Mouse (Mus musculus): ENCODE data around the gene Cd164l2.

Cd164l2 gene

DNA sequence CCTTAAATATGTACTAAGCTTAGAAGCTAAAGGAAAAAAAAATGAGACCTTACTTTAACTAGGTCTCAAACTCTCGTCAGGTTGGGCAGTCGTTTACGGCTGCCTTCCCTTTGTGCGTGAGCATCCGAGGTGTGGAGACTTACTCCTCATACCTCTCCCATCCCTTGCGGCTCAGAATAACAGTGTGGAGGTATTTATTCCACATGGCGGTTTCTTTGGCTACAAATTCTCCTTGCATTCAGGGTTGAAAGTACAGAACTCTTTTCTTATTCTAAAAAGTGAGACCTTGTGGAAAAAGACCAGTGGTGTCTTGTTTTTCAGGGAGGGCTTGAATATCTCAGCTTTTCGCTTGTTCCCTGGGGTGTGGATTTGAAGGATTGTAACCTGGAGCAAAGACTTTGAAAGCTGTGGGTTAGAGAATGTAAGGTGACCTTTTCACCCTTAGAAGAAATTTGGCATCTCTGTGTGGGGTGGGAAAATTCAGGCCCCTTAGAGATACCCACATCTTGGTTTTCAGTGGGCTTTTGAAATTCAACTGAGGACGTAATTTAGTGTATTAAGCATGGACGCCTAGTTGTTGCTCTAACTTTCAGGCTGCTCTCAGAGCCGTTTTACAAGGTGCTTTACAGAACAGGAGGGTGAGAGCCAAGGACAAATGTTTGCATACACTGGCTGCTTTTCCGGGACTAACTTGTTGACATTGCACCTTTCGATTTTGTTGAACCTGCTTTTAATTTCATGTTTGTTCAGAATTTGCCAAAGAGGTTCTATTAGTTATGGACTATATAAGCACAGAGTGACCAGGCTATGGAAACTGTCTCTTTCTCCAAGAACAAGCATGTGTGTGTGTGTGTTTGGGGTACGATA, 27.7 kb upstream of the Cd164l2 start:
- TF ChIP-seq GATA4 (IDR thresholded peaks at IDR 0.05; ENCODE audit: insufficient replicate concordance, low read length): no peak

DNA sequence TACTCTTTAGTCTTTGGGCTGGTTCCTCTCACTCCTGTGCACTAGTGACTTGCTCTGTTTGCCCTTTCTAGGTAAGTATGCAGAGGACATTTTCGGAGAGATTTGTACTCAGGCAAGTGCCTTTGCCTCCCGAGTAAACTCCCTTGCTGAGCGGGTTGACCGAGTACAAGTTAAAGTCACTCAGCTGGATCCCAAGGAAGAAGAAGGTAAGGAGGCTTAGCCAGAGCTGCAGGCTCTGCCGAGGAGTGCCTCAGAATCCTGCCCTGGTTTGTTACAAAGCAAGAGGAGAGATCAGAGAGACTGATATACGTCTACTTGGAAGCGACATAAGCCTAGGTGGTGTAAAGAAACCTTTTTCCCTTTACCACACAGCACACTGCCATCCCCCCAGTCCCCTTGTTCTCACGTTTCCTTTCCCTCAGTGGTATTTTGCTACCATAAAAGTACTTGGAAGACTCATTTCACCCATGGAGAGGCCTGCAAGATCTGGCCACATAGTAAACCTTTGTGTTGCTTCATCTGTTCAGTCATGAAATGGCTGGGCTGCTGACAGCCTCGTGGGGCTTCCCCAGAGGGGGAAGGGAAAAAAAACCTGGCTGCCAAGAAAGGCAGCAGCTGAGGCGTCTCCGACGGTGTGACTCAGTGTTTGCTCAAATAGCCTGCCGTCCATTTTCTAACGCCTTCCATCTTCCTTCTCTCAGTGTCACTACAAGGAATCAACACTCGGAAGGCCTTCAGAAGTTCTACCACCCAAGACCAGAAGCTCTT, 26.8 kb upstream of the Cd164l2 start:
- no peak for TF ChIP-seq GATA4 (IDR thresholded peaks at IDR 0.05; ENCODE audit: insufficient replicate concordance, low read length)

DNA sequence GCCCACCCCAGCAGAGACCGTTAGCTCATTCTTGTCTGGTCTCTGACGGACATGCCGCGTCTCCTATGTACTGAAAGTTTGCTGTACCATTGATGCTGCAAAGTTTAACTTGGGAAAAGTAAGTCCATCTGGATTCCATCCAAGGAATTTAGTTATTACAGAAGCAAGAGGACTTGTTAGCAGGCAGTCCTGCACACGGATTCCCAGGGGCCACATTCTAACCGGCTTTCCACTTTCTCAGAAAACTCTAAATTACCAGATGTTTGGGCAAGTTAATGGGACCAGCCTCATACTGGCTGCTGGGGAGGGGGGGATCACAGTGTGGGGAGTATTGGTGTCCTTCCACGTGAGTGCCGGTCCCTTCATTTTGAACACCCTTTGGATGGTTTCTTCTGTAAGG, 26.0 kb upstream of the Cd164l2 start:
- no peak for TF ChIP-seq GATA4 (IDR thresholded peaks at IDR 0.05; ENCODE audit: insufficient replicate concordance, low read length)

DNA sequence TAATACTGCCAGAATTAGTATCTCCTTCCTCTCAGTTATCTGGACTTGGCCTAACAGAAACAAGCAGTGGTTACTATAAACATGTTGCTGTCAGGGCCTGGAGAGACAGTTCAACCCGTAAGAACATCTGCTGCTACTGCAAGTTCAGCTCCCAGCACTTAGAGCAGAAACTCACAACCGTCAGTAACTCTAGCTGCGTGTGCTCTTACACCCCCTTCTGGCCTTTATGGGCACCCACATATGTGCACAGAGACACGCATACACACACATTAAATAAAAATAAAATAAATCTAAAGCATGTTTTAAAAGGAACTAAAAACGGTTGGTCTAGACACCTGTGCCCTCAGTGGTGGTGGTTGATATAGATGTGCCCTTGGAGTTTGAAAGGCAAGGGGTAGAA, 25.1 kb upstream of the Cd164l2 start:
- no peak for TF ChIP-seq GATA4 (IDR thresholded peaks at IDR 0.05; ENCODE audit: insufficient replicate concordance, low read length)

DNA sequence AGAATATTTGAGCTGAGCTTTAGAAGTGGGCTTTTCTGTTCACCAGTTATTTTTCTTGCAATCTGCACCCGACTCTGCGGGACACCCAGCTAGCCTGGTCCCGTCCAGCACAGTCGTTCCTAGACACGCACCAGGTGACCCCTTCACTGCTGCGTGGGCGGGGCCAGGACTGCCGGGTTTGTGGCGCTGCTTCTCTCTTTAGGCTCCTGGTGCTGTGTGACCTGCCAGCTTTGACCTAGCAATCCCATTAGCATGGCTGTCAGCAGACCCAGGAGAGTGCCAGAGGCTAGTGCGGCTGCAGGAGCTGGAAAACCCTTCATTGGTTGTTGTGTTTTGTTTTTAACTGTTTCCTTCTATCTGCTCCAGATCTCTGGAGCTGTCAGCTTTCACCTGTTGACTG, 22.5 kb upstream of the Cd164l2 start:
- no peak for TF ChIP-seq GATA4 (IDR thresholded peaks at IDR 0.05; ENCODE audit: insufficient replicate concordance, low read length)

DNA sequence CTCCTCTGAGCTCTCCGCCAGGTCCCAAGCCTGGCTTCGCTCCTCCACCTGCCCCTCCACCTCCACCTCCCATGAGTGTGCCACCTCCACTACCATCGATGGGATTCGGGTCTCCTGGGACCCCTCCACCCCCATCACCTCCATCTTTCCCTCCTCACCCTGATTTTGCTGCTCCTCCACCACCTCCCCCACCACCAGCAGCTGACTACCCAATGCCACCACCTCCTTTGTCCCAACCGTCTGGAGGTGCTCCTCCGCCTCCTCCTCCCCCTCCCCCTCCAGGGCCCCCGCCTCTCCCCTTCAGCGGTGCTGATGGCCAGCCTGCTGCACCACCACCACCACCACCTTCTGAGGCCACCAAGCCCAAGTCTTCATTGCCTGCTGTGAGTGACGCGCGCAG, 17.4 kb upstream of the Cd164l2 start:
- TF ChIP-seq GATA4 (IDR thresholded peaks at IDR 0.05; ENCODE audit: insufficient replicate concordance, low read length): no peak

DNA sequence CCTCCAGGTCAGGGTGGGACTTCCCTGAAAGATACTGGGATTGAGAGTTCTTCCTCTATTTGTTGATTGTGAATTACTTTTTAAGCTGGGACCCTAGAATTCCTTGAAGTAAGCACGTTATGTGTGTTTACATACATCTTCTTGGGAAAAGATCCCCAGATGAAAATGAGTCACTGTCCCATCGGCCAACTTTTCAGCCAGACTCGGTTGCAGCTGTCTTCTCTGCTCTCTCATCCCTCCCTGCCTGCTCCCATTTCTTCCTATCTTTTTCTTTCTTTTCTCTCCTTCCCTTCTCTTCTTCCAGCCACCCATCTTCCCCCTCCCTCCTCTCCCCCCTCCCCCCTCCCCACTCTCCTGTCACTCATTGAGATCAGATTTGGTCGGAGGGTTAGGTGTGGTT, 16.9 kb upstream of the Cd164l2 start:
- TF ChIP-seq GATA4 (IDR thresholded peaks at IDR 0.05; ENCODE audit: insufficient replicate concordance, low read length): no peak

DNA sequence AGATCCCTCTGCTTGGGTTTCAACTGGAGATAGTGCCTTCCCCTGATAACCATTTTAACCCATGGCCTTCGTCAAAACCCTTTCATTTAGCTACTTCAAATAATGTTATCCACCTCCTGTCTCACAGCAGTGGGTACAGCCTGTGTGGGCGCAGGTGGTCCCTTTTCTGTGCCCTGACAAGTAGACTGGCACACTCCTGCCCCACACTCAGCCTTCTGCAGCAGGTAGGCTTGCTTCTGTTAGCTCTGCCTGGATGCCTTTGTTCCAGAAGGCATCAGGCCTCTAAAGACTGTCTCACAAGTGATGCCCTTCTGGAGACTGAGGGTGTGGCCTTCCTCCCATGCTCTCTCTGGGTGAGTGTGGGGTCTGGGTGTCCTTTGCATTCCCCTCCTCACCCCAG, 15.8 kb upstream of the Cd164l2 start:
- no peak for TF ChIP-seq GATA4 (IDR thresholded peaks at IDR 0.05; ENCODE audit: insufficient replicate concordance, low read length)

DNA sequence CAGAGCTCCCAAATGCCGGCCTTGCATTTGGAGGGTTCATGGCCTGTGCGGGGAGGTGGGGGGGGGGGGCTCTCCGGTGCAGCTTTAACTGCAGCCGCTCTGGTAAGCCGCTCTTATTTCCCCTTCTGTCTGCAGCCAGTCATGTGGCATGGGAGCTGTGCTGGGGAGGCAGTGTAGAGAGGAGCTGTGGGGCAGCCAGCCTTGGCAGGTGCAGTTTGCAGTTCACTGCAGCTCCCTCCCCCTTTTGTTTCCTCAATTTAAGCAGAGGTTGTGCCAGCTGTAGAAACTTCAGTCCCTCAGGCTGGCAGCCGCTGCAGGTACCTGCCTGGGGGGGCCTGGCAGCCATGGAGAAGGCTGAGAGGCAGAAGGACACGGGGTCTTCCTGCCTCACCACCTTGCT, 15.1 kb upstream of the Cd164l2 start:
- no peak for TF ChIP-seq GATA4 (IDR thresholded peaks at IDR 0.05; ENCODE audit: insufficient replicate concordance, low read length)

DNA sequence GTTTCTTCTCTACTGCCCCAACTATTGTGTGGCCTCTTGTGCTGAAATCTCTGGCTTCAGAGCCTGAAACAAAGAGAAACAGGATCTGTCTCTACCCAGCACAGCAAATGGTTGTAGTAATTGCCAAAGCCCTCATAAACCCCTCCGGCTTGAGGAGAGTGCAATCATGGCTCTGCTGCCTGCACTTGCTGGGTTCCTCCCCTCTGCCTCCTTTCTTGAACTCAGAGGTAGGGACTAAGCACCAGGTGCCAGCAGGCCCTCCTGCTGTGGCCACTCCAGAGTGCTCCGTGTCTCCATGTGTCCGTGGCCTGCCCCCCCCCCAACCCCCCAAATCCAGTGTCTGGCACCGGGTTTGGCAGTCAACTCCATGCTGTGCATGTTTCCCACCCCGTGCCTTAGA, 14.6 kb upstream of the Cd164l2 start:
- no peak for TF ChIP-seq GATA4 (IDR thresholded peaks at IDR 0.05; ENCODE audit: insufficient replicate concordance, low read length)

DNA sequence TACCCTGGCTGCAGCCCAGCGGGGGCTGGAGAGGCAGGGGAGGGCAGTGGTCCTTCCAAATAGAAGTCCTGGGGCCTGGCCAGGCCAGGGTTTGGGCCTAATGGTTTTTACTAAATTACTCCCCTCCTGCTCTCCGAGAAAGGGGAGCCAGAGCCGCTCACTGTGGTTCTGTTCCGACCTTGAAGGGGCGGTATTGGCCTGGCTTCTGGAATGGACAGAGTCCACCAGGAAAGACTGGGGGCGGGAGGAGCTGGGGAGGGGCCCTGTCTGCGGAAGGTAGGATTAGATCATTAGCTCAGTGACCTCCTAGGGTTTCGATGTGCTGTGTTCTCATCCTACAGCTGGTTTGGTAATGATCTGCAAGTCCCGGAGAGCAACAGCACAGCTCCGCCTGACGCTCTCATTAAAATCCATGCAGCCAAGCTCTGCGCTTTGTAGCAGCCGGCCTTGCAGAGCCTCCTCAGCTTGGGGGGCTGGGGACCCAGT, 14.1 kb upstream of the Cd164l2 start:
- TF ChIP-seq GATA4 (IDR thresholded peaks at IDR 0.05; ENCODE audit: insufficient replicate concordance, low read length): no peak

DNA sequence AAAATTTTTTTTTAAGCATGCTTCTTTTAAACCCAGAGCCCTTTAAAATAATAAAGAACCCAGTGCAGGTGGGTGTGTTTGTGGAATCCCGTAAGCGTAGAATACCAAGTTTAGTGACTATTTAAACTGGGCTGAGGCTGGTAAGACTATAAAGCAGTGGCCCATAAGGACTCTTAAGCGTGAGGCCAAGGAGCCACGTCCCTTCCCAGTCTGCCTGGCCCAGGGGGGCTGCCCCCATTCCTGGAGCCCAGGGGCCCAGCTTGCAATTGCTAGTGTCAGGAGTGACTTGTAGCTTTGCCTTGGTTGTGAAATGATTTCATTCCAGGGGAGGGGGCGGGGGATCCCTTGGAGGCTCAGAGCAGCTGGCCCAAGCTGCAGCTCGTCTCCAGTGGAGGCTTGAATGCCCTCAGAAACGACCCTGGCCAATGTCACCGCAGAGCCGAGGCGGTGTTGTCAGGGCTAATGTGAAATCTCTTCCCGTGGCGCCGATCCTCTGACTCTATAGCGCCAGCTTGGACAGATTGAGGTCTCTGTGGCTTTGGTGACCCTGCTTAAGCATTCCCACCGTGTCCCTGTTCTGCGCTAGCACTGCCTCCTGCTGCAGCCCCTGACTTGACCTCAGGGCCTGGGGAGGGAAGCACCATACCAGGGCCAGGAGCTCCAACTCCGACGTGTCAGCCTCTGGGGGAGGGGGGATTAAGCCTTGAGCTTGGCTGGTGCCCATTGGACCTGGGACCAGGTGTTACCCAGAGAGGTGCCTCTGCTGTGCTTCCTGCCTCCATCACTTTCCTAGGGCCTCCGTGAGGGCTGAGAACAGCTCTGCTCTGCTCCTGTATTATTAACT, 13.4 kb upstream of the Cd164l2 start:
- no peak for TF ChIP-seq GATA4 (IDR thresholded peaks at IDR 0.05; ENCODE audit: insufficient replicate concordance, low read length)

DNA sequence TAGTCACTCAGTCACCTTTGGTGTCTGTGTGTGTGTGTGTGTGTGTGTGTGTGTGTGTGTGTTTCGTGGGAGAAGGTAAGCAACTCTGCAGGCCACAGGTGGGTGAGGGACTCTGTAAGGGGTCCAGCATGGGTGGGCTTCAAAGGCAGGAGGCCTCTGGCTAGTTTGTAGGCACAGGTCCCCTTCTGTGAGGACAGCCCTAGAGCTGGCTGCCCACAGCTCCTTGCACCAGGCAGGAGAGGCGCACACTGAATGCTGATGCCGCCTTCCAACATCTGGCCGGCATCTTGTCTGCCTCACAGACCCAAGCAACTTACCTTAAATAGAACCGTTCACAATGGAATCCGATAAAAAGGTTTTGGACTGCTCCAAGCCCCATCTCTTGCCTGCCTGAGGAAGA, 12.2 kb upstream of the Cd164l2 start:
- no peak for TF ChIP-seq GATA4 (IDR thresholded peaks at IDR 0.05; ENCODE audit: insufficient replicate concordance, low read length)

DNA sequence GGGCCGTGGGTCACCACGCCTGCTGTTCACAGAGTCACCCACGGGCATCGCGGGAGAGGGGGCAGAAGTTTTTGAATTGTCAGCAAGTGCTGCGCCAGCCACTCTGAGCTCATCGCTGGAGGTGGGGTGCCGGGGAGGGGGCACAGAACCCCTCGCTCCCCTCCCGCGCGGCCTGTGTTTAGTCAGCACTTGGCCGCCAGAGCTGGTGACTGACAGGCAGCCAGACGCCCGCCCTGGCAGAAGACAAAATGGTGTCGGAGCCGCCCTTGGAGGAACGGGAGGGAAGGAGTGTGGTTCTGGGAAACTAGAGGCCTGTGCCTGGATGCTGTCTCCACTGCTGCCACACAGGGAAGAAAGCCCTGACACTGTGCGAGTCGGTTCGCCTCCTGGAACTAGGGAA, 11.6 kb upstream of the Cd164l2 start:
- no peak for TF ChIP-seq GATA4 (IDR thresholded peaks at IDR 0.05; ENCODE audit: insufficient replicate concordance, low read length)

DNA sequence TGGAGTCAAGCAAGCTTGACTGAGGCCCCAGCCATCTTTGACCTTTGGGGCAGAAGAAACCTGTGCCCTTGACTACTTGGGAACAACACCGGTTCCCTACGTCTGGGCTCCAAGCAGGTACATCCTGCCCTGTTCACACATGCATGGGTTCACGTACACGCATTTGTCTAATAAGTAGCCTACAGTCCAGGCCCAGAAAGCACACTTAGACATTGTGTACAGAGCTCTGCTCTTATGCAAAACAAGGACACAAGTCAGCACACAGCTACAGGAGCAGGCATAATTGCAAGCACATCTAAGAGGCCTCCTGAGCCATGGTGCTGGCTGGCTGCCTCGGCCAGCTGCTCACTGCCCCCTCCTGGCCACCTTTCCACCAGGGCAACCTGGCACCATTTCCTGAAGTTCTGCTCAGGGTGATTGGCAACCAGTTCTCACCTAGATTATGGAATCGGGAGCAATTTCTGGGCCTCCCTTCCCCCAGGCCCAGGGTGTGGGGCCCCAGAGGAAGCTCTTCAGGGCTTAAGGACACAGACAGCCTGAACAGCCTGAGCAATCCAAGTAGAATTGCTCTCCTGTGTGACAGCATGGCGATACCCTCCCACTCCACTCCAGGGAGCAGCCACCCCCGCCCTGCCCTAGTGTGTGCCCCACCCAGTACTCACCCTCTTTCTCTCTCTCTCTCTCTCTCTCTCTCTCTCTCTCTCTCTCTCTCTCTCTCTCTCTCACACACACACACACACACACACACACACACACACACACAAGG, 10.7 kb upstream of the Cd164l2 start:
- no peak for TF ChIP-seq GATA4 (IDR thresholded peaks at IDR 0.05; ENCODE audit: insufficient replicate concordance, low read length)

All from liver, adult (tissue).